Mouse (Mus musculus): Measurements from ENCODE around the gene Cyth1.

DNA sequence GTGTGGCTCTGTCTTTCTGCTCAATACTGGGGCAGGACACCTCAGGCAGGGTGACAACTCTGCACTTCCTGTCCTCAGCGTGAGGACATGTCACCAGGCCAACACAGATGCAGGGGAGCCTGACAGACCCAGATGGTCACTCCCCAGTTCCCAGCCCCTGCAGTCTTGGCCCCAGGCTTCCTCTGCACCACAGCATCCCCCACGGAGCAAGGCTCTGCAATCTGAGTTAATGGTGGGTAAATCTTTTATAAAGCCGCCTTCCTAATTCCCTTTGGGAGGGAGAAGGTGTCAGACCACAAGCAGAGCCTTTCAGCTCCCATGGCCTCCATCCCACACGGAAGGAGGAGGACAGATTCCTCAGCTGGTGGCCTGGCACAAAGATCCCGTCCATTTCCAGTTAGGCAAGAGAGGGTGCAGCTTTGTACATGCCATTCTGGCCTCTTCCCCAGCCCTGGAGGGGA lies 112.2 kb downstream of the Cyth1 start:
- TF ChIP-seq CTCF (IDR thresholded peaks at IDR 0.05; ENCODE audit: low read depth) (no peak), EP300 (optimal IDR thresholded peaks at IDR 0.05) (no peak)
